Mouse (Mus musculus): ENCODE measurements around the gene Cops2. TPM values are rescaled to one million over a fixed set of nuclear protein-coding genes. Genes with fewer than 3 reads are reported as not detected.
A peak's percentile ranks its signal among the peaks of the same experiment; 100 is the strongest.

Cops2 gene
- total RNA-seq, 1 experiment, result 114 TPM

- no peak for DNase-seq (ENCODE audit: low read depth, low spot score)
- TF ChIP-seq ZNF384 (IDR thresholded peaks at IDR 0.05; ENCODE audit: low read depth, low read length) (no peak), HCFC1 (IDR thresholded peaks at IDR 0.05; ENCODE audit: borderline replicate concordance, insufficient read depth, low read length) (no peak)
- Histone ChIP-seq H3K4me3 (ENCODE audit: insufficient read depth in 1 of 2, low read depth in 1 of 2, low read length in 2 of 2, poor library complexity in 1 of 2, severe bottlenecking in 1 of 2) (no peak overlapping the region), H3K9ac (ENCODE audit: insufficient read depth, low read depth, low read length, poor library complexity, severe bottlenecking) (no peak overlapping the region), H3K36me3 (ENCODE audit: control insufficient read depth, insufficient read depth, low read length, poor library complexity, severe bottlenecking) (no peaks in the 10 kb centered on the region), H3K9me3 (ENCODE audit: control insufficient read depth, insufficient read depth, low read depth, low read length) (no peaks in the 10 kb centered on the region), H3K27ac (ENCODE audit: insufficient read depth, low read depth, low read length, poor library complexity, severe bottlenecking) (no peak overlapping the region), H3K4me1 (ENCODE audit: control insufficient read depth in 2 of 2, insufficient read depth in 2 of 2, low read length in 2 of 2, poor library complexity in 1 of 2) (no peaks in the 10 kb centered on the region)
- in situ Hi-C loops (cut with MboI; ENCODE audit: low sequenced_read_pairs in 2 of 2, unreplicated experiment in 2 of 2), result no loop called here
Observed at GRCm38 (mm10) chr2:125900797-125901410, 42.0 kb upstream of the Cops2 start.

- Histone ChIP-seq H3K36me3 (ENCODE audit: control insufficient read depth, insufficient read depth, low read length, poor library complexity, severe bottlenecking) (no peaks in the 10 kb centered on the region; the same call in 1 of the 2 replicates), H3K27ac (ENCODE audit: insufficient read depth, low read depth, low read length, poor library complexity, severe bottlenecking) (no peak overlapping the region), H3K4me1 (ENCODE audit: control insufficient read depth in 2 of 2, insufficient read depth in 2 of 2, low read length in 2 of 2, poor library complexity in 1 of 2) (0 out of 4 replicates have a peak, but pooled peaks cover 0 to 4% of the 10 kb centered on the region in 2 experiments), H3K9ac (ENCODE audit: insufficient read depth, low read depth, low read length, poor library complexity, severe bottlenecking) (no peak overlapping the region), H3K9me3 (ENCODE audit: control insufficient read depth, insufficient read depth, low read depth, low read length) (no peaks in the 10 kb centered on the region), H3K4me3 (ENCODE audit: insufficient read depth in 1 of 2, low read depth in 1 of 2, low read length in 2 of 2, poor library complexity in 1 of 2, severe bottlenecking in 1 of 2) (no peak overlapping the region)
- TF ChIP-seq ZC3H11A (IDR thresholded peaks at IDR 0.05; ENCODE audit: borderline replicate concordance, low read depth, low read length) (no peak), HCFC1 (IDR thresholded peaks at IDR 0.05; ENCODE audit: borderline replicate concordance, insufficient read depth, low read length) (no peak), MAFK (IDR thresholded peaks at IDR 0.05; ENCODE audit: insufficient read depth, low read depth, low read length) (no peak), ZNF384 (IDR thresholded peaks at IDR 0.05; ENCODE audit: low read depth, low read length) (no peak), CHD2 (IDR thresholded peaks at IDR 0.05; ENCODE audit: low read depth, low read length) (no peak)
- in situ Hi-C loops (cut with MboI; ENCODE audit: low sequenced_read_pairs in 2 of 2, unreplicated experiment in 2 of 2), result no loop called here
- DNase-seq (ENCODE audit: low read depth, low spot score), result no peak
Observed at GRCm38 (mm10) chr2:125896355-125896754, 37.4 kb upstream of the Cops2 start.

GRCm38 (mm10) chr2:125895099-125895498, 36.2 kb upstream of the Cops2 start:
- TF ChIP-seq ZNF384 (IDR thresholded peaks at IDR 0.05; ENCODE audit: low read depth, low read length) (no peak), CHD2 (IDR thresholded peaks at IDR 0.05; ENCODE audit: low read depth, low read length) (no peak), ZC3H11A (IDR thresholded peaks at IDR 0.05; ENCODE audit: borderline replicate concordance, low read depth, low read length) (no peak), HCFC1 (IDR thresholded peaks at IDR 0.05; ENCODE audit: borderline replicate concordance, insufficient read depth, low read length) (no peak), MAFK (IDR thresholded peaks at IDR 0.05; ENCODE audit: insufficient read depth, low read depth, low read length) (no peak)
- Histone ChIP-seq H3K4me1 (ENCODE audit: control insufficient read depth in 2 of 2, insufficient read depth in 2 of 2, low read length in 2 of 2, poor library complexity in 1 of 2) (0 out of 4 replicates have a peak, but pooled peaks cover 0 to 4% of the 10 kb centered on the region in 2 experiments), H3K9ac (ENCODE audit: insufficient read depth, low read depth, low read length, poor library complexity, severe bottlenecking) (no peak overlapping the region), H3K36me3 (ENCODE audit: control insufficient read depth, insufficient read depth, low read length, poor library complexity, severe bottlenecking) (no peaks in the 10 kb centered on the region; the same call in 1 of the 2 replicates), H3K4me3 (ENCODE audit: insufficient read depth in 1 of 2, low read depth in 1 of 2, low read length in 2 of 2, poor library complexity in 1 of 2, severe bottlenecking in 1 of 2) (no peak overlapping the region), H3K27ac (ENCODE audit: insufficient read depth, low read depth, low read length, poor library complexity, severe bottlenecking) (no peak overlapping the region), H3K9me3 (ENCODE audit: control insufficient read depth, insufficient read depth, low read depth, low read length) (no peaks in the 10 kb centered on the region)
- DNase-seq (ENCODE audit: low read depth, low spot score), result no peak
- in situ Hi-C loops (cut with MboI; ENCODE audit: low sequenced_read_pairs in 2 of 2, unreplicated experiment in 2 of 2), result no loop called here

- no peak for DNase-seq (ENCODE audit: low read depth, low spot score)
Observed at GRCm38 (mm10) chr2:125893096-125893495, 34.2 kb upstream of the Cops2 start.

More at GRCm38 (mm10) chr2:125893096-125893495, 34.2 kb upstream of the Cops2 start:
- in situ Hi-C loops (cut with MboI; ENCODE audit: low sequenced_read_pairs in 2 of 2, unreplicated experiment in 2 of 2), result no loop called here
- Histone ChIP-seq H3K4me3 (ENCODE audit: insufficient read depth in 1 of 2, low read depth in 1 of 2, low read length in 2 of 2, poor library complexity in 1 of 2, severe bottlenecking in 1 of 2) (no peak overlapping the region), H3K4me1 (ENCODE audit: control insufficient read depth in 2 of 2, insufficient read depth in 2 of 2, low read length in 2 of 2, poor library complexity in 1 of 2) (0 out of 4 replicates have a peak, but pooled peaks cover 0 to 4% of the 10 kb centered on the region in 2 experiments), H3K27ac (ENCODE audit: insufficient read depth, low read depth, low read length, poor library complexity, severe bottlenecking) (no peak overlapping the region), H3K9me3 (ENCODE audit: control insufficient read depth, insufficient read depth, low read depth, low read length) (no peaks in the 10 kb centered on the region), H3K9ac (ENCODE audit: insufficient read depth, low read depth, low read length, poor library complexity, severe bottlenecking) (no peak overlapping the region; the same call in 1 of the 2 replicates), H3K36me3 (ENCODE audit: control insufficient read depth, insufficient read depth, low read length, poor library complexity, severe bottlenecking) (no peaks in the 10 kb centered on the region; the same call in 1 of the 2 replicates)
- no peak for TF ChIP-seq MAFK (IDR thresholded peaks at IDR 0.05; ENCODE audit: insufficient read depth, low read depth, low read length)
- TF ChIP-seq HCFC1 (IDR thresholded peaks at IDR 0.05; ENCODE audit: borderline replicate concordance, insufficient read depth, low read length), result no peak
- no peak for TF ChIP-seq CHD2 (IDR thresholded peaks at IDR 0.05; ENCODE audit: low read depth, low read length)
- peak; percentile 71 for TF ChIP-seq ZNF384 (IDR thresholded peaks at IDR 0.05; ENCODE audit: low read depth, low read length)
- no peak for TF ChIP-seq ZC3H11A (IDR thresholded peaks at IDR 0.05; ENCODE audit: borderline replicate concordance, low read depth, low read length)
